Mouse (Mus musculus): ENCODE data around the gene Copz1. TPM values are rescaled to one million over a fixed set of nuclear protein-coding genes. Genes with fewer than 3 reads are reported as not detected.

The Copz1 gene
- polyA plus RNA-seq, 1 experiment = 46.8 TPM

DNA sequence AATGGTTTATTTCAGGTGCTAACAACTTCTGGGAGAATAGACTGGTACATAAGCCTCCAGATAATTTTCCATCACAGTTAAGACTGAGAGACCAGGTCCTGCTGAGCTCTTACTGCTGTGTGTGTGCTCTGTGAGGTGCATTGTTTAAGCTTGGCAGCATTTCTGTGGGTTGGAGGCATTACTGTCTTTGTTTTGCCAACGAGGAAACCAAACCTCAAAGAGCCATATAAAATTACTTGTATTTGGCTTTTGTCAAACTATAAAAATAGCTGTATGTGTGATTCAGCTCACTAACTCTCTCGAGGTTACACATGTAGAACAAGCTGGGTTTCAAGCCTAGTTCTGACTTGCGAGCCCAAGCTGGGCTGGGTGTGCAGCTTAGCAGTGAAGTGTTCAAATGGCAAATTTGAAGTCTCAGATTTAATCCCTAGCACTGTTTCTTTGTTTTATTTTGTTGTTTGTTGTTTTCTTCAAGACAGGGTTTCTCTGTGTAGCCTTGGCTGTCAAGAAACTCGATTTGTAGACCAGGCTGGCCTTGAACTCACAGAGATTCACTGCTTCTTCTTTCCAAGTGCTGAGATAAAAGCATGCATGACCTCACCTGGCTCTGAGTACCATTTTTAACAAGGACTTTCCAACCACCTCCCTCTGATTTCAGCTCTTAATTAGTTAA lies 20.3 kb downstream of the Copz1 start:
- 70% methylated on average over 4 of the region's 4 CpGs for WGBS
- no peak for DNase-seq (ENCODE audit: low read depth in 1 of 2, low spot score in 2 of 2)
- no peak for TF ChIP-seq POLR2A (IDR thresholded peaks at IDR 0.05; ENCODE audit: low read depth, low read length)
- TF ChIP-seq CTCF (IDR thresholded peaks at IDR 0.05; ENCODE audit: extremely low read depth, insufficient read depth, insufficient read length, insufficient replicate concordance) = no peak
- Histone ChIP-seq H3K36me3 (ENCODE audit: control insufficient read depth, insufficient read depth, low read length) (peaks cover 38% of the 10 kb centered on the region), H3K4me1 (ENCODE audit: control insufficient read depth, insufficient read depth, insufficient read length) (no peaks in the 10 kb centered on the region; the same call in 1 of the 2 replicates), H3K27me3 (ENCODE audit: control insufficient read depth, insufficient read depth, low read length) (no peaks in the 10 kb centered on the region), H3K27ac (ENCODE audit: insufficient read depth, low read length) (no peak overlapping the region), H3K4me3 (ENCODE audit: extremely low read depth, insufficient read depth, insufficient read length) (no peak overlapping the region)

DNA sequence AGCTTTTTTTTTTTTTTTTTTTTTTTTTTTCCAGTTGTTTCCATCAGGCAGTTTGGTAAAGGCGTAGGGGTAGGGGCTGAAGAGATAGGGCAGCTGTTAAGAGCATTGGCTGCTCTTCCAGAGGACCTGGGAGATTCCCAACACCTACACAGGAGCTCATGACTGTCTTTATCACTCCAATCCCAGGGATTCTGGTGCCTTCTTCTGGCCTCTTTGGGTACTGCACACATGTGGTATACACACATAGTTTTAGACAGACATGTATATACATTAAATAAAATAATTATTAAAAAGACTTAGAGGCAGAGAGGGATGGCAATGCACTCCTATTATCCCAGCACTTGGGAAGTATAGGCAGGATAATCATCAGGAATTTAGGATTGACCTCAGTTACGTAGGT lies 20.9 kb downstream of the Copz1 start:
- Histone ChIP-seq H3K27ac (ENCODE audit: insufficient read depth, low read length) (no peak overlapping the region), H3K4me3 (ENCODE audit: extremely low read depth, insufficient read depth, insufficient read length) (no peak overlapping the region), H3K36me3 (ENCODE audit: control insufficient read depth, insufficient read depth, low read length) (peaks cover 38% of the 10 kb centered on the region), H3K27me3 (ENCODE audit: control insufficient read depth, insufficient read depth, low read length) (no peaks in the 10 kb centered on the region), H3K4me1 (ENCODE audit: control insufficient read depth, insufficient read depth, insufficient read length) (no peaks in the 10 kb centered on the region; the same call in 1 of the 2 replicates)
- no peak for DNase-seq (ENCODE audit: low read depth in 1 of 2, low spot score in 2 of 2)
- 98% methylated on average over 2 of the region's 2 CpGs for WGBS
- no peak for TF ChIP-seq POLR2A (IDR thresholded peaks at IDR 0.05; ENCODE audit: low read depth, low read length)
- no peak for TF ChIP-seq CTCF (IDR thresholded peaks at IDR 0.05; ENCODE audit: extremely low read depth, insufficient read depth, insufficient read length, insufficient replicate concordance)

DNA sequence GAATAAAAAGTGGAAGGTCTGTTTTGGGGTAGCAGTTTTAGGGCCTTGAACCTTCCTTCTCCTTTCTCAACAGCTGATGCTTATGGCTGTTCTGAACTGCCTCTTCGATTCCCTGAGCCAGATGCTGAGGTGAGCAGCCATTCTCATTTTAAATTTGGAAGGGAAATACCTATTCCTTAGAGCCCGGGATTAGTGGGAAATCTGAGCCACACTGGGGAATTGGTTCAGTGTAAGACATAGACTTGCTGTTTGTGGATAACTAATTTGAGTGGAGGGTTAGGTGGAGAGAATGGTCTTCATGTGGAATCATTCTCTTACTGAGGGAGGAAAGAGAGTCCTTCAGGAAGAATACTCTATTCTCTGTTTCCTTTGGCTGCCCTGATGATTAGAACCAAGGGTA lies 22.1 kb downstream of the Copz1 start:
- Histone ChIP-seq H3K36me3 (ENCODE audit: control insufficient read depth, insufficient read depth, low read length) (peaks cover 37% of the 10 kb centered on the region), H3K27me3 (ENCODE audit: control insufficient read depth, insufficient read depth, low read length) (no peaks in the 10 kb centered on the region), H3K4me3 (ENCODE audit: extremely low read depth, insufficient read depth, insufficient read length) (no peak overlapping the region), H3K27ac (ENCODE audit: insufficient read depth, low read length) (no peak overlapping the region), H3K4me1 (ENCODE audit: control insufficient read depth, insufficient read depth, insufficient read length) (no peaks in the 10 kb centered on the region; the same call in 1 of the 2 replicates)
- no peak for DNase-seq (ENCODE audit: low read depth in 1 of 2, low spot score in 2 of 2)
- whole genome bisulfite sequencing = 79% methylated on average over 2 of the region's 2 CpGs
- TF ChIP-seq POLR2A (IDR thresholded peaks at IDR 0.05; ENCODE audit: low read depth, low read length) (no peak), CTCF (IDR thresholded peaks at IDR 0.05; ENCODE audit: extremely low read depth, insufficient read depth, insufficient read length, insufficient replicate concordance) (no peak)

DNA sequence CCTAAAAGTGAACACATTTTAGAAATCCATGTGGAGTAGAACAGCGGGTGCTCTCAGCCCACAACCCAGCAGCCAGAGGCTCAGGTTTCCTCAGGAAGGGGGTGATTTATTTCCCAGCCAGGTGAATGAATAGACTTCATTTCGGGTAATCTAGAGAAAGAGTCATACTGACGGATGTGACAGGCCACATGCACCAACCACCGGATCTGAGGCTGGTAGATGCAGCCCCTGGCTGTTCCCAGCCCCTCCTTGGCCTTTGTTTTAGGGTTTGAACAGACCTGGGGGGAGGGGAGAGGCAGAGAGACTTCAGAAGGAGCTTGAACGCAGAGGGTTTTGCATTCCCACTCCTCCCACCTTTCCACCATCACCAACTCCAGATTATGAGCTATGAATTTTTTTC lies 23.3 kb downstream of the Copz1 start:
- H3K4me3 ChIP-seq (ENCODE audit: extremely low read depth, insufficient read depth, insufficient read length) = no peak overlapping the region
- no peaks in the 10 kb centered on the region for H3K27me3 ChIP-seq (ENCODE audit: control insufficient read depth, insufficient read depth, low read length)
- H3K27ac ChIP-seq (ENCODE audit: insufficient read depth, low read length) = no peak overlapping the region
- TF ChIP-seq POLR2A (IDR thresholded peaks at IDR 0.05; ENCODE audit: low read depth, low read length) (no peak), CTCF (IDR thresholded peaks at IDR 0.05; ENCODE audit: extremely low read depth, insufficient read depth, insufficient read length, insufficient replicate concordance) (no peak)
- H3K4me1 ChIP-seq (ENCODE audit: control insufficient read depth, insufficient read depth, insufficient read length) = no peaks in the 10 kb centered on the region
- H3K36me3 ChIP-seq (ENCODE audit: control insufficient read depth, insufficient read depth, low read length) = peaks cover 33% of the 10 kb centered on the region
- DNase-seq (ENCODE audit: low read depth in 1 of 2, low spot score in 2 of 2) = no peak
- WGBS = 27% methylated on average over 5 of the region's 5 CpGs

DNA sequence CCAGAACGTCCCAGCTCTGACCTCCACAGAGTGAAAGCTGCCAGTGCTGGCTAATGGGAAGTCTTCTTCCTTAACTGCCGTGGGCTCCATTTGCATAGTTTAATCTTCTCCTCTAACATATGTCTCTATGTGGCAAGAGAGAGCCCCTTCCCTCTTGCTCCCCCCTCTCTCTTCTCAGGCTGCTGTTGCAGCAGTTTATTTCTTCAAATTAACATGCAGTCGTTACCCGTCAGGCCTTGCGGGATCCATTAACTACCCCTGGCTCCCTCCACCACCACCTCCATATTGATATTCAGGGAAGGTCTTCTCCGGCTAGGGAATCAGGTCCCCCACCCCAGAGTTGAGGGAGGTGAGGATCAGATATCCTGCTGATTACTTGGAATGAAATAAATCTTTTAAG lies 24.8 kb downstream of the Copz1 start:
- Histone ChIP-seq H3K27me3 (ENCODE audit: control insufficient read depth, insufficient read depth, low read length) (no peaks in the 10 kb centered on the region), H3K4me1 (ENCODE audit: control insufficient read depth, insufficient read depth, insufficient read length) (no peaks in the 10 kb centered on the region), H3K4me3 (ENCODE audit: extremely low read depth, insufficient read depth, insufficient read length) (no peak overlapping the region), H3K36me3 (ENCODE audit: control insufficient read depth, insufficient read depth, low read length) (peaks cover 27% of the 10 kb centered on the region), H3K27ac (ENCODE audit: insufficient read depth, low read length) (no peak overlapping the region)
- no peak for DNase-seq (ENCODE audit: low read depth in 1 of 2, low spot score in 2 of 2)
- 89% methylated on average over 6 of the region's 6 CpGs for WGBS
- TF ChIP-seq CTCF (IDR thresholded peaks at IDR 0.05; ENCODE audit: extremely low read depth, insufficient read depth, insufficient read length, insufficient replicate concordance) (no peak), POLR2A (IDR thresholded peaks at IDR 0.05; ENCODE audit: low read depth, low read length) (no peak)

DNA sequence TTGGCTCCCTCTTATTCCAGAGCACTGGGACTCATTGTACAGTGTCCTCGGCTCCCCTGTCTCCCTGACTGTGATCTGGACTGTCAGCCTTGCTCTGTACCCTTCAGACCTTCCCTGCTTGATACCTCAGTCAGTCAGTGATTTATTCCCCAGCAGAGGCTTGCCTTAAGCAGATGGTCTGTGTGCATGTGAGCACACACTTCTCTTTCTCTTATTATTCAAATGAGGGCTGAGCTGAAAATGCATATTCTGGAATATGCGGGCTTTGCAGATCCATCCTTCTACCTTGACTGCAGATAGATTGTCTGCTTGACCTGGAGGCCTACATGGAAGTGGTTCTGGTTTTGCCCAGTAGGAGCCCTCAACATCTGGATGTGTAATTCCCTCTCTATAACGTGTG lies 25.5 kb downstream of the Copz1 start:
- TF ChIP-seq POLR2A (IDR thresholded peaks at IDR 0.05; ENCODE audit: low read depth, low read length) (no peak), CTCF (IDR thresholded peaks at IDR 0.05; ENCODE audit: extremely low read depth, insufficient read depth, insufficient read length, insufficient replicate concordance) (no peak)
- DNase-seq (ENCODE audit: low read depth in 1 of 2, low spot score in 2 of 2) = no peak
- Histone ChIP-seq H3K27ac (ENCODE audit: insufficient read depth, low read length) (no peak overlapping the region), H3K27me3 (ENCODE audit: control insufficient read depth, insufficient read depth, low read length) (no peaks in the 10 kb centered on the region), H3K4me1 (ENCODE audit: control insufficient read depth, insufficient read depth, insufficient read length) (no peaks in the 10 kb centered on the region), H3K36me3 (ENCODE audit: control insufficient read depth, insufficient read depth, low read length) (peaks cover 21% of the 10 kb centered on the region), H3K4me3 (ENCODE audit: extremely low read depth, insufficient read depth, insufficient read length) (no peak overlapping the region)
- WGBS = 91% methylated on average over 3 of the region's 3 CpGs

DNA sequence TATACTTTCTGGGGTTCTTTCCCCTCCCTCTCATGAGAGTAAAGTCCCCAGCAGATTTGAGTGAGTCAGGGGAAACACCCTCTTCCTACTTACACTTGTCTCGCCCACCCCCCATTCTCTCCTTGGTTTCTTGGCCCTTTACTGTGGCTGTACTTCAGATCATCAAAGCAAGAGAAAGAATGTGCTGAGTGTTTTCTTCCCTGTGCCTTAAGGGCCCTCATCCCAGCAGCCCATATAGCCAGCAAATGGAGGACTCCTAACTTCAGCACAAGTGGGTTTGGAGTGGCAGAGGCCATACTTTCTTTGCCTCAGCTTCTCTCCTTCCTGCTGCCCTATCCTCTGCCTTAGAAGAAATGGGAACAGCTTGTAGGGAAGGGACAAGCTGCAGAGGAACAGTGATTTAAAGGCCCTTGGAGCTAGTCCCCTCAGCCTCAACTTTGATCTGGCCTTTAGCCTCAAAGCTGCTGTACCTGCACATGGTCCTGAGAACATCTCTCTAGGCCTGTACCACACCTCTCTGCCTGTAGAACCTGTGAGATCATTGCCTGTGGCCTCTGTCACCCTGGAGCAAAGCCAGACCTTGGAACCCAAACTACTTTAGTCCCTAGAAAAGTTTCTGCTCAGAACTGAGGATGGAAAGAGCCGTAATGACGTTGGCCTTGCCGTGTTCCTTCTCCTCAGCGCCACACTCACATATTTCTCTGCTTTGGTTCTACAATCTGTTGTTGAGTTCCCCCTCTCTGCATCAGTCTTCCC lies 26.5 kb downstream of the Copz1 start:
- no peak for TF ChIP-seq CTCF (IDR thresholded peaks at IDR 0.05; ENCODE audit: extremely low read depth, insufficient read depth, insufficient read length, insufficient replicate concordance)
- no peak for TF ChIP-seq POLR2A (IDR thresholded peaks at IDR 0.05; ENCODE audit: low read depth, low read length)
- WGBS = 91% methylated on average over 5 of the region's 5 CpGs
- no peaks in the 10 kb centered on the region for H3K27me3 ChIP-seq (ENCODE audit: control insufficient read depth, insufficient read depth, low read length)
- no peak overlapping the region for H3K4me3 ChIP-seq (ENCODE audit: extremely low read depth, insufficient read depth, insufficient read length)
- peaks cover 18% of the 10 kb centered on the region for H3K36me3 ChIP-seq (ENCODE audit: control insufficient read depth, insufficient read depth, low read length)
- no peak for DNase-seq (ENCODE audit: low read depth in 1 of 2, low spot score in 2 of 2)
- no peaks in the 10 kb centered on the region for H3K4me1 ChIP-seq (ENCODE audit: control insufficient read depth, insufficient read depth, insufficient read length)
- no peak overlapping the region for H3K27ac ChIP-seq (ENCODE audit: insufficient read depth, low read length)
